Mouse (Mus musculus) MEL (cell line): ENCODE measurements around the gene Rspry1.
A peak's percentile ranks its signal among the peaks of the same experiment; 100 is the strongest.

Source experiments
- BHLHE40 ChIP-seq: IDR thresholded peaks from 2 replicates; pipeline ENCODE4 v1.6.1; 2012; ENCODE audit warnings: low read depth, mild to moderate bottlenecking, inconsistent platforms, low read length, improper control_type of control experiment, borderline replicate concordance
- CTCF ChIP-seq, 3 experiments: IDR thresholded peaks in 2 of 3; conservative IDR thresholded peaks in 1 of 3; 2 replicates each; pipeline ENCODE4 v1.5.1; 2011 to 2012; ENCODE audit warnings: low read length in 3 of 3, low read depth in 2 of 3, mild to moderate bottlenecking in 2 of 3, improper control_type of control experiment in 1 of 3, inconsistent platforms in 1 of 3, mixed read lengths in 1 of 3, moderate library complexity in 1 of 3; ENCODE audit not compliant: control insufficient read depth in 1 of 3, insufficient read depth in 1 of 3, poor library complexity in 1 of 3, severe bottlenecking in 1 of 3
- EP300 ChIP-seq, 2 experiments: IDR thresholded peaks; 2 replicates each; pipeline ENCODE4 v1.6.1; 2011; ENCODE audit warnings: improper control_type of control experiment in 2 of 2, low read length in 2 of 2, low read depth in 1 of 2, mild to moderate bottlenecking in 1 of 2
- GABPA ChIP-seq: IDR thresholded peaks from 2 replicates; pipeline ENCODE4 v1.6.1; 2012; ENCODE audit warnings: low read depth, mild to moderate bottlenecking, inconsistent platforms, low read length, improper control_type of control experiment, moderate library complexity
- JUND ChIP-seq: IDR thresholded peaks from 2 replicates; pipeline ENCODE4 v1.6.1; 2011; ENCODE audit warnings: low read depth, mild to moderate bottlenecking, improper control_type of control experiment, low read length
- KAT2A ChIP-seq: conservative IDR thresholded peaks from 2 replicates; pipeline ENCODE4 v1.6.1; 2012; ENCODE audit warnings: low read depth, low read length, improper control_type of control experiment, inconsistent platforms
- MAX ChIP-seq: IDR thresholded peaks from 2 replicates; pipeline ENCODE4 v1.6.1; 2011; ENCODE audit warnings: low read length, improper control_type of control experiment
- MXI1 ChIP-seq: IDR thresholded peaks from 2 replicates; pipeline ENCODE4 v1.6.1; 2011; ENCODE audit warnings: mild to moderate bottlenecking, low read depth, low read length, improper control_type of control experiment
- NRF1 ChIP-seq: IDR thresholded peaks from 2 replicates; pipeline ENCODE4 v1.6.1; 2014; ENCODE audit warnings: low read depth, mild to moderate bottlenecking, inconsistent platforms, low read length, improper control_type of control experiment, moderate library complexity; ENCODE audit not compliant: poor library complexity, insufficient read depth, severe bottlenecking
- POLR2A ChIP-seq, 2 experiments: IDR thresholded peaks; 2 replicates each; pipeline ENCODE4 v1.6.1; 2011 to 2012; ENCODE audit warnings: low read length in 2 of 2, mild to moderate bottlenecking in 2 of 2, control low read depth in 1 of 2, improper control_type of control experiment in 1 of 2, low read depth in 1 of 2, moderate library complexity in 1 of 2; ENCODE audit not compliant: control insufficient read depth in 1 of 2, insufficient read depth in 1 of 2, poor library complexity in 1 of 2
- POLR2AphosphoS5 ChIP-seq: IDR thresholded peaks from 2 replicates; pipeline ENCODE4 v1.6.1; 2012; ENCODE audit warnings: low read depth, borderline replicate concordance, mild to moderate bottlenecking, inconsistent platforms, low read length, moderate library complexity, mixed read lengths
- RAD21 ChIP-seq: IDR thresholded peaks from 2 replicates; pipeline ENCODE4 v1.6.1; 2011; ENCODE audit warnings: mild to moderate bottlenecking, low read depth, low read length, improper control_type of control experiment
- TBP ChIP-seq: IDR thresholded peaks from 2 replicates; pipeline ENCODE4 v1.8.0; 2011; ENCODE audit warnings: low read depth, low read length, improper control_type of control experiment
- TCF12 ChIP-seq: IDR thresholded peaks from 2 replicates; pipeline ENCODE4 v1.6.1; 2014; ENCODE audit warnings: low read depth, mild to moderate bottlenecking, inconsistent platforms, low read length, improper control_type of control experiment, moderate library complexity

DNA sequence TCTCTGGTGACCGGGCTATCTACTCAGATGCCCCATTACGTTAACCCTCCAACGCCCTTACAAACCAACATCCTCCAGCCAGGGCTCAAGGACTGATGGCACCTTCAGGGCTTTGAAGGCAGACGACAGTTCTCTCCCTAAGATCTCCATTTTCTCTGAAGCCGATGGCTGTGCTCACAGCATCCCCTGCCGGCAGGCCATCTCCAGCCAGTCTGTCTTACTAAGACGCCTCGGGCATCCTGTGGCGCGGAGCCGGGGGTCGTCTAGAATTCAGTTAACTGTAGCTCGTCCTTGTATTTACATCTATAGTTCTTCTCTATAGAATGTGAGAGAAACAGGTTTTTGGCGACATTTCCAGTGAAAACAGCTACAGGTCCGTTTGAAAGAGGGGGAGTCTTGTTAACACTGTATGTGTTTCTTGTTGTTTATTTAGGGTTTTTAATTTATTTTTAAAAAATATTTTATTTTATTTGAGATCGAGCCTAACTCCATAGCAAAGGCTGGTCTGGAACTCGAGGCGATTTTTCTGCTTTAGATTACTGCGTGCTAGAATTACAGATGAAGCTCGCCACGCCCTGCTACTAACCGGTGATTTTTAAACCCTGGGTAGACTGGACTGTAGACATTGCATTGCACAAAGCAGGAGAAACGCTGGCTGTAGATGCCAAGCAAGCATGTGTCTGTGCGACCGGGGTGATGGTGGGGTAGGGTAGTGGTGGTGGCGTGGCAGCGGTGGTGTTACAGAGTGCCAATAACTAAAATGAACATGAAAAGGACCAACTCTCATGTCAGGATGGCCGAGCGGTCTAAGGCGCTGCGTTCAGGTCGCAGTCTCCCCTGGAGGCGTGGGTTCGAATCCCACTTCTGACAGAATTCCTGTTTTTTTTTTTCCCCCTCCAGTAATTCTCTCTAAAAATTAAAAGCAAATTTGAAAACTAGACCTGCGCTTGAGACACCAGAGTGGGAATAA lies 101.4 kb downstream of the Rspry1 start:
- TF ChIP-seq TCF12 (peak; percentile 10; the same call in 1 of the 2 replicates), POLR2AphosphoS5 (no peak), NRF1 (no peak), MXI1 (peak; percentile 54; the same call in 1 of the 2 replicates), CTCF (IDR thresholded peaks at IDR 0.05 in 2 of 3, conservative IDR thresholded peaks at IDR 0.05 in 1 of 3; ENCODE audit: control insufficient read depth in 1 of 3, insufficient read depth in 1 of 3, low read depth in 2 of 3, low read length in 3 of 3, poor library complexity in 1 of 3, severe bottlenecking in 1 of 3) (peak; percentile 93 to 97 (median 96)), JUND (no peak), BHLHE40 (no peak), EP300 (IDR thresholded peaks at IDR 0.05; ENCODE audit: low read depth in 1 of 2, low read length in 2 of 2) (no peak), RAD21 (peak; percentile 91), GABPA (no peak), KAT2A (no peak), POLR2A (IDR thresholded peaks at IDR 0.05; ENCODE audit: control insufficient read depth in 1 of 2, insufficient read depth in 1 of 2, low read depth in 1 of 2, low read length in 2 of 2, poor library complexity in 1 of 2) (no peak), MAX (no peak), TBP (peak; percentile 99)
